Comparison of ENCODE assay signal across 22 mouse cellular contexts in genomic region chr11:78736877-78737408, GRCm38 (mm10).
"Had no signal": no experiment of that assay in that cellular context is flagged by ENCODE, and none has a peak within 500 bp of the region (broad histone marks: within the 10 kb centered on the region; RNA-seq: fewer than 3 reads in every experiment).

No protein-coding gene starts in this region.

- H3K9ac ChIP-seq: liver, embryonic 14.5 days; liver, postnatal 0 days; lung, embryonic 14.5 days; neural tube, embryonic 12.5 days; neural tube, embryonic 15.5 days; stomach, embryonic 15.5 days had no signal

- H3K4me3 ChIP-seq: layer of hippocampus, adult 2 months; left cerebral cortex, adult 2 months; megakaryocyte, embryonic 14.5 days; neural tube, embryonic 12.5 days; neural tube, embryonic 15.5 days; stomach, embryonic 15.5 days had no signal

- H3K27me3 ChIP-seq: neural tube, embryonic 12.5 days; neural tube, embryonic 15.5 days; stomach, embryonic 15.5 days had no signal

- DNase-seq: kidney, adult 2 months; kidney, postnatal 25 days; layer of hippocampus, adult 9-11 months; layer of hippocampus, postnatal 36 days; liver, postnatal 0 days; lung, embryonic 14.5 days; lung, postnatal 36 days; right cerebral cortex, adult 18-20 months; right cerebral cortex, postnatal 14 days; right cerebral cortex, postnatal 4 days; spleen, adult 18-20 months; thymus, postnatal 25 days had no signal

- H3K9me3 ChIP-seq: neural tube, embryonic 12.5 days; neural tube, embryonic 15.5 days; stomach, embryonic 15.5 days had no signal

- H3K4me1 ChIP-seq: neural tube, embryonic 12.5 days; neural tube, embryonic 15.5 days; stomach, embryonic 15.5 days had no signal

- H3K4me2 ChIP-seq: lung, embryonic 14.5 days; neural tube, embryonic 12.5 days; neural tube, embryonic 15.5 days; stomach, embryonic 15.5 days had no signal

- ATAC-seq: intestine, postnatal 0 days; liver, postnatal 0 days; lung, postnatal 0 days had no signal

- H3K36me3 ChIP-seq: neural tube, embryonic 12.5 days; neural tube, embryonic 15.5 days; stomach, embryonic 15.5 days had no signal

- H3K27ac ChIP-seq: kidney, postnatal 0 days; layer of hippocampus, adult 2 months; left cerebral cortex, adult 2 months; liver, embryonic 14.5 days; neural tube, embryonic 12.5 days; neural tube, embryonic 15.5 days; stomach, embryonic 15.5 days had no signal
